Mouse (Mus musculus) 416B (cell line): ENCODE measurements around the gene Ptprcap.
"Not testable (repeated sequence)": the region's sequence is repeated elsewhere in the genome, so short reads cannot be mapped to it uniquely, and the experiment has no call there.

Experiments
- DNase-seq: peaks from one replicate; pipeline ENCODE4 v3.0.0; 2011; ENCODE audit warnings: low read depth

Ptprcap gene

DNA sequence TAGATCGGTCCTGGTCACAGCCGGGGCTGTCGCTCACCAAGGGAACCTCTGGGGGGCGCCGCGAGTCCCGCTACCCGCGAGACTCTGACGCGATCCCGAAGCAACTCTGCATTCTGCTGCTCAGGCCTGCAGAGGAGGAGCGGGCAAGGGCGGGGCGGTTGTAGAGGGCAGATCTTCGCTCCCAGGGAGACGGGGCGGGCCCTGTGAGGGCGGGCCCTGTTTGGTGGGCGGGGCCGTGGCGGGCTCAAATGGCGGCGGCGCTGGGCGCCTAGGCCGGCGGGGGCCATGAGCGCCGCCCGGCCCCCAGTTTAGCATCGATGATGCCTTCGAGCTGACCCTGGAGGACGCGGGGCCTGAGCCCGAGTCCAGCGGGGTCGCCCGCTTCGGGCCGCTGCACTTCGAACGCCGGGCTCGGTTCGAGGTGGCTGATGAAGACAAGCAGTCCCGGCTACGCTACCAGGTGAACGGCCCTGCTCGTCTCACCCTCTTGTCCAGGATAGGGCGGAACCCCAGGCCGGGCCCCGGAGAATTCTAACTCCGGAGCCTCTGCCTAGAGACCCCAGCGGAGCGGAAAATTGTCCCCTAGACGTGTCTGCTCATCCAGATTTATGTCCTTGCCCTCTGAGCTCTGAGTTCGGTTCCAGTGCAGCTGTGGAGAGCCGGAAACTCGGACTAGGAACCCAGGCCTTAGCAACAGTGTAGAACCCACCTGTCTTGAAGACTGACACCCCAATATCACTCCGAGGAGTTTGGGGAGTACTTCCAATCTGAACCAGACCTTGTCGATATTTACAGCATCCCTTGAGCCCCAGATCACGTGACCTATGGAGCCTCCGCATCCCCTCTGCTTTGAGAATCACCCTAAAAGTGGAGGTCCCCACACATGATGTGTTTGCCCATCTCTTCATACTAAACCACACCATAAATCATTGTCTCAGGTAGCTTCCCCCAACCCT, 27.4 kb upstream of the Ptprcap start, which contains the start of gene Aip:
Gene Aip (minus strand): TSS at position 118 of the 956 bp plus-strand sequence.
- DNase-seq, result peak; percentile 98

DNA sequence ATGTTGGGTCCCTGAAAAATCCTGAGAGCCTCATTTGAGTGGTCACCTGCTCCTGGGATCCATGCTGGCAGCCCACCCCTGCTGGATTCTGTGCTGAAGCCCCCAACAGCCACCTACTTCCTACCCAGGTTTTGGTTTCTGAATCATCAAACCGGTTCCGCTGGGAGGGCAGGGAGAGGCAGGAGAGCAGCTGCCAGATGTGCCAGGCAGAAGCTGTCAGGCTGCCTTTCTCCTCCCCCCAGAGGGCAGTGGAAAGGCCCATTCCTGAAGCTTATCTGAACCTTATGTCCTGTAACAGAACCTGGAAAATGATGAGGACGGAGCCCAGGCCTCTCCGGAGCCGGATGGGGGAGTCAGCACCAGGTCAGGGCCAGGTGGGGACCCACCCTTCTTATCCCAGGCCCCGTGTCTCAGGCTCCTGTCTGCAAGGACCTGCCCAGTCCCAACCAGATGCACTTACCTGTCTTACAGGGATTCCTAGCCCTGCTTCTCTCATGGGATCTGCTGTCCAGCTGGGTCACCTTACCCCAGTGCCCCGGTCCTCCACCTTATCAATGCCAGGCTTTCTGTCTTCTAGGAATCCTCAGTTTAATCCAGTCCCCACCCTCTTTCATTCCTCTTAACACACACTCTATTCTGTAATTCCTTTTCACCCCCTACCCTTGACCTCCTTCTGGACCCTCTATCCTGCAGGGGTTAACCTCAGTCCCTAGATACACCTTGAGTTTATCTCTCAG, 26.5 kb upstream of the Ptprcap start:
- DNase-seq, result peak; percentile 45

DNA sequence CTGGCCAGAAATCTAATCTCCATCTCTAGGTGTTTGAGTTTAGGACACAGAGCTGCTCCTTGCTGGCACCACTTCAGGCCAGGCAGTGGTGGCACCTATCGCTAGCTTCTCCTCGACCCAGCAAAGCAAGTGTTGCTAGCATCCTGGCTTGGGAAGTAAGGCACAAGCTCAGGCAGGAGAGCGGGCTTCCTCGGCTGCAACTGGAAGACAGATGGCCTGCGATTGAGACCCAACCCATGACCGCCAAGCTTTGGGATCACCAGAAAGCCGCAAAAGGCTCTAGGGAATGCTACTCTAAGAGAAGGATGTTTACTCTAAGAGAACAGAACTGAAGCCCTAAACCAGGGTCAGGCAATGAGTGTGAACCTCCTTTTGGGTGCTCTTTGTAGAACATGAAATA, 23.9 kb upstream of the Ptprcap start:
- DNase-seq, result no peak

DNA sequence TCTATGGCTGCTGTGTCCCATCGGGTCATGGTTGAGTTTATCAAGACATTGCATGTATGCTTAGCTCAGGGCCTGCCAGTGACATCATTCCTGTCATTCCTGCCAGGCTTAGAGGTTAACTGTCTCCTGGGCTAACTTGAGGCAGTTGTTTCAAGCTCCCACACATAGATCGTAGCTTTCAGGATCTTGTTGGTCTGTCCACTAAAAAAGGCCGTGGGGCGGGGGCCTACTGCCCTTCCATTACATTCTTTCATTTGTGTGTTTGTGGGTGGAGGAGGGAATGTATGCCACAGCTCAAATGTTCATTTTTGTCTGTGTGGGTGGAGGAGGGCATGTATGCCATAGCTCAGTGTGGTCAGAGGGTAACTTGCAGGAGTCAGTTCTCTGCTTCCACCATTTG, 23.3 kb upstream of the Ptprcap start:
- no peak for DNase-seq

DNA sequence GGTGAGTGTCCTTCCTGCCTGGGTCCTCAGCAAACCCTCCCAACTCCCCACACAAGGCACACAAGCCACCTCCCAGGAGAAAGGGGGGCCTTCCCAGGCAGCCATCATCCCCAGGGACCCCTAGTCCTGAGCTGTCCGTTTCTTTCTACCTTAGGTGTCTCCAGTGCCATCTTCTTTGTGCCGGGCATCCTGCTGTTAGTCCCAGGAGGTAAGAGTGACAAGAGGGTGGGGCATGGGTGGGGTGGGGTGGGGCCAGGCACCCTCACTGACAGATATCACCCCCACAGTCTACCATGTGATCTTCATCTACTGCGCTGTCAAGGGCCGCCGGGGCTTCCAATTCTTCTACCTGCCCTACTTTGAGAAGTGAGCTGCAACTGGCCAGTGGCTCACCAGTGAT, 22.3 kb upstream of the Ptprcap start:
- DNase-seq, result no peak

DNA sequence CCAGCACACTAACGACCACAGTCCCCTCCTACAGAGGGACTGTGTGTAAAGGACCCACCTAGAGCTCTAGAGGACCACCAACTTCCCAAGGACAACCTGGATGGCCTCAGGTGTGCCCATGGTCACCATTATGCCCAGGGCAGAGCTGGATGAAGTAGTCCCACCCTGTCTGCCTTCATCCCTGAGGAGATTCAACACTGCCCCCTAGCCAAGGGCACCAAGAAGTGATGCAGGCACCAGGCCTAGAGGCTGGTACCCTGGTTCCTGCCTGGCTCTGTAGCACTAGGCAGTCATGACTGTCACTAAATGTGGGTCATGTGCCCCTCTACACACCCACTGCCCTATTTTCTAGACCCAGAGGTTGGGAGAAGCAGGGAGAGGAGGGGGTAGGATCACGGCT, 21.6 kb upstream of the Ptprcap start:
- DNase-seq, result peak; percentile 28

DNA sequence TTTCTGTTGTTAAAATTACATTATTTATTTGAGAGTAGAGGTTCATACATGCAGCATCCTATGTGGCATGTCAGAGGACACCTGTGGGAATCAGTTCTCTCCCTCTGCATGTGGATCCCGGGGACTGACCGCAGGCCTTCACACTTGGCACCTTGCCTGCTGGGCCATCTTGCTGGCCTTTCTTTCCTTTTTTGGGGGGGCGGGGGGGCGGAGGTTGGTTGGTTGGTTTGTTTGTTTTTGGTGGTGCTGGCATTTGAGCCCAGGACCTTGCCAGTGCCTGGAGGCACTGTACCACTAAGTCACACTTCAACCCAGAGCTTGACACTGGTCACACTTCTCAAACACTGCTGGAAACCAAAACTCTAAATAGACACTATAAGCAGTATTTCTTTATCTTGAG, 19.1 kb upstream of the Ptprcap start:
- DNase-seq, result no peak

DNA sequence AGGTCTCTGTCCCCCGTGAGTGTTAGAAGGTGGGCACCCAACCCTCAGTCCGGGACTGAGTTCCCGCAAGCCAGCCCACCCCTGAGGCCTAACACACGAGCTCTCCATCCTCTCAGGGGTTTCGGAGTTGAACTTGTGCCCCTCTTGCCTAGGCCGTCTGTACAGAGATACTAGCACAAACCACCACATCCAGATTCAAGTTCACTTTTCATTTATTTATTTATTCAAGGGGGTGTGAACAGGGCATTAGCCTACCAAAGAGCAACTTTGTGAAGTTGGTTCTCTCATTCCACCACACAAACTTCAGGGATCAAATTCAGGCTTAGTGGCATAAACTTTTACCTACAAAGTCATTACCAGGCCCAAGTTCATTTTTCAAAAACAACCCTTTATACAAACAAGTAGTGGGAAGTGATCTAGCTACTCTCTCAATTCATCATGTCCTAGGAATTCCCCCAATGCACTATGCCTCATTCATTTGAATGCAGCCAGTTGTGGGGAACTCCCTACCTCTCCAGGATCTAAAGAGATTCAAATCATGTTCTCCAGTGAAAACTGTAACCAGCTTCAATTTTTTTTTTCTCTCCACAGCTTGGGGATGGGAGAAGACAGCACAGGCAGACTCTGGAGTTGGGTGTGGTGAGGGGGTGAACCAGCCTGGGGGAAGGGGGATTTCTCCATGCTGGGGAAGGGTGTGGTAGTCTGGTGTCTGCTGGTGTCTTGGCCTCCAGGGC, 18.0 kb upstream of the Ptprcap start:
- DNase-seq, result not testable (repeated sequence)

DNA sequence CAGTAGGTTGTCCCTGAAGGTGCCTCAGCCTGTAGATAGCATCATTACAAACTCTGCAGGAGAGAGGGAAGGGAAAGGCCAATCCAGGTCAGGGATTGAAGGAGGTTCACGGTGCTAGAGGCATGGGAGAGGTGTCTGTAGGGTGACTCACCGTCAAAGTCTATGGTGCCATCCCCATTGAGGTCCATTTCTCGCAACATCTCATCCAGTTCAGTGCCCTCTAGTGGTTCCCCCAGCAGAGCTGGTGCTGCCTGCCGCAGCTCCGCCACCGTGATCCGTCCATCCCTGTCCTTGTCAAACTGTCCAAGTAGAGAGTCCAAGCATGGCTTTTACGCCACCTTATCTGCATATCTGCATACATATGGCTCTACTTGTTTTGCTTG, 17.4 kb upstream of the Ptprcap start:
- peak; percentile 58 for DNase-seq

DNA sequence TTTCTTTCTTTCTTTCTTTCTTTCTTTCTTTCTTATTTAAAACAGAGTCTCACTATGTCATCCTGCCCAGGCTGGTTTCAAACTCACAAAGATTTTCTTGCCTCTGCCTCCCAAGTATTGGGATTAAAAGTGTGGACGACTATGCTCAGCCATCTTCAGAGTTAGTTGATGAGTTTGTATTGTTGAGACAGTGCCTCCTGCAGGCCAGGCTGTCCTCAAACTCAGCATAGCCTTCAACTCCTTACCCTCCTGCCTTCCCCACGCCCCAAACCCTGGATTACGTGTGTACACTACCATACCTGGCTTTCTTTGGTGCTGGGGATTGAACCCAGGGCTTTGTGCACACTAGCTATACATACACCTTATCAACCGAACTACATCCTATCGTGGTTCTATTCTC, 16.9 kb upstream of the Ptprcap start:
- DNase-seq, result peak; percentile 64

DNA sequence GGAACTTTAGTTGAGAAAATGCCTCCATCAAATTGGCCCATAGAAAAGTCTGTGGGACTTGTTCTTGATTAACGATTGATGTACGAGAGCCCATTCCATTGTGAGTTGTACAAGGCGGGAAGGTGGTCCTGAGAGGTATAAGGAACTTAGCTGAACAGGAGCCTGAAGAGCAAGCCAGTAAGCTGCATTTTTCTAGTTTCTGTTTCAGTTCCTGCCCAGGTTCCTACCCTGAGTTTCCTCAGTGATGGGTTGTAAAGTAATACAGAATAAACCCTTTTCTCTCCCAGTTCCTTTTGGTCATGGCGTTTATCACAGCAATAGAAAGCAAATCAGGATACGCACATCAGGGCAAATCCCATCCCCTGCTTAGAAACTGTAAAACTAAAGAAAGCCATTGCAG, 15.5 kb upstream of the Ptprcap start:
- DNase-seq, result no peak

DNA sequence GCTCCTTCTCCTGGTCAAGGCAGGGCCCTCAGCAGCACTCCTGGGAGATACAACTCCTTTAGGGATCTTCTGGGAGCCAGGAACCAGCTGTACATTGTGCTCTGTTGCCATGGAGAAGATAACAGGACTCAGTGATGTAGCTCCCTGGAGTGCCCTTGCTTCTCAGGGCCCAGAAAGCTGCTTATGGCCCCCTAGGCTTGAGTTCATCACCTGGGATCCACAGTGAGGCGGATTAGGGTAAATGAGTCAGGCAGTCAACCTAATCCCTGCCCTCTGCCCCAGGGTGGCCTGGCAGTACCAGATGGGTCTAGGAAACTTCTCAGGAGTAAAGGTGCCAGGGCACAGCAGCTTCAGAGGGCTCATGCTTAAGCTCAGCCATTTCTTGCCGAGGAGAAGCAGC, 14.0 kb upstream of the Ptprcap start, which contains the start of gene Gpr152:
Gene Gpr152 (plus strand): TSS at position 342 of the 400 bp plus-strand sequence.
- DNase-seq, result no peak

DNA sequence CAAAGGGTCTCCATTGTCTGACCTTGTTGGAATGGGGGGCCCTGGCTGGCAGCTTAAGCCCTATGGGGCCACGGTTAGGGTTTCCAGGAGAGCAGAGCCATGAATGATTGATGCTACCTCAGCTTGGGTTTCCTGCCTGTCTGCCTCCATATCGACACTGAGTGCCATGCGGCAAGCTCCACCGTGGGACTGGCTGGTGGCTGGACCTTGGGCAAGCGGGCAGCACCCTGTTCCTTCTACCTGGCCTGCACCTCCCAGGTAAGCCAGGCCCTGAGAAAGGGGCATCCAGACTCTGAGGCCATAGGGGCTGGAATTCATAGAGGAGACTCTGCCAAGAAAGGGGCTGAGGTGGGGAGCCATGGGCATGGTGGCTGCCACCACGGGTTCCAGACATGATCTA, 13.3 kb upstream of the Ptprcap start:
- no peak for DNase-seq

DNA sequence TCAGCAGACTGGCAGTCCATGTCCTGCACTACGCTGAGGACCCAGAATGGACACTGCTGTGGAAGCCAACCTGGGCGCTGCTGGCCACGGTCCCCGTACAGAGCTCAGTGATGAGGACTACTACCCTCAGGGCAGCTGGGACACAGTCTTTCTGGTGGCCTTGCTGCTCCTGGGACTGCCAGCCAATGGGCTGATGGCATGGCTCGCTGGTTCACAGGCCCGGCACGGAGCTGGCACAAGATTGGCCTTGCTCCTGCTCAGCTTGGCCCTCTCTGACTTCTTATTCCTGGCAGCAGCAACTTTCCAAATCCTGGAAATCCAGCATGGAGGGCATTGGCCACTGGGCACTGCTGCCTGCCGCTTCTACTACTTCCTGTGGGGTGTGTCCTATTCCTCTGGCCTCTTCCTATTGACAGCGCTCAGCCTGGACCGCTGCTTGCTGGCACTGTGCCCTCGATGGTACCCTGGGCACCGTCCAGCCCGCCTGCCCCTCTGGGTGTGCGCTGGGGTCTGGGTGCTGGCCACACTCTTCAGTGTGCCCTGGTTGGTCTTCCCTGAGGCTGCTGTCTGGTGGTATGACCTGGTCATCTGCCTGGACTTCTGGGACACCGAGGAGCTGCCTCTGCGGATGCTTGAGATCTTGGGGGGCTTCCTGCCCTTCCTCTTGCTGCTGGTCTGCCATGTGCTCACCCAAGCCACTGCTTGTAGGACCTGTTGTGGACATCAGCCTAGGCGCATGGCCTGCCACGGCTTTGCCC, 10.8 kb upstream of the Ptprcap start:
- DNase-seq, result no peak

DNA sequence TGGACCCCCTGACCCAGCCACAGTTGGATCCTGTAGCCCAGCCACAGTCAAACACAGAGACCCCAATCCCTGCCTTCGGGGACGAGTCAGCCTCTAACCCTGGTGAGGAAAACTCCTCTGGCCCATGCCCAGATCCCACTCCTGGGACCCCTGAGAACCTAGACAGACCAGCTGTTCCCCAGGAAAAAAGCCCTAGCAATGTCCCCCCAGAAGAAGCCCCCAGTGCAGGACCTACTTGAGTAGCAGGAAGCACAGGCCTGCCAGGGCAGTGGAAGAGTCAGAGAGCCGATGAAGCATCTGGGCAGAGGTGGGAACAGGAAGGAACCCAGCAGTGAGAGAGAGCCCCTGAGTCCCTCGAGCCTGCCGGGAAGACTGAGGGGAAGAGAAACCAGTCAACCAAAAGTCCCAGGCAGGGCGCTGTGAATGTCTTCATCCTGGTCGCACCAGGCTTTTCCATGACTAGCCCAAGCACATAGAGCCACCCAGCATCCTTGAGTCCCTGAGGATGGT, 9.6 kb upstream of the Ptprcap start, which contains the start of gene Cabp4:
Gene Cabp4 (minus strand): TSS at position 275 of the 510 bp plus-strand sequence.
- no peak for DNase-seq

DNA sequence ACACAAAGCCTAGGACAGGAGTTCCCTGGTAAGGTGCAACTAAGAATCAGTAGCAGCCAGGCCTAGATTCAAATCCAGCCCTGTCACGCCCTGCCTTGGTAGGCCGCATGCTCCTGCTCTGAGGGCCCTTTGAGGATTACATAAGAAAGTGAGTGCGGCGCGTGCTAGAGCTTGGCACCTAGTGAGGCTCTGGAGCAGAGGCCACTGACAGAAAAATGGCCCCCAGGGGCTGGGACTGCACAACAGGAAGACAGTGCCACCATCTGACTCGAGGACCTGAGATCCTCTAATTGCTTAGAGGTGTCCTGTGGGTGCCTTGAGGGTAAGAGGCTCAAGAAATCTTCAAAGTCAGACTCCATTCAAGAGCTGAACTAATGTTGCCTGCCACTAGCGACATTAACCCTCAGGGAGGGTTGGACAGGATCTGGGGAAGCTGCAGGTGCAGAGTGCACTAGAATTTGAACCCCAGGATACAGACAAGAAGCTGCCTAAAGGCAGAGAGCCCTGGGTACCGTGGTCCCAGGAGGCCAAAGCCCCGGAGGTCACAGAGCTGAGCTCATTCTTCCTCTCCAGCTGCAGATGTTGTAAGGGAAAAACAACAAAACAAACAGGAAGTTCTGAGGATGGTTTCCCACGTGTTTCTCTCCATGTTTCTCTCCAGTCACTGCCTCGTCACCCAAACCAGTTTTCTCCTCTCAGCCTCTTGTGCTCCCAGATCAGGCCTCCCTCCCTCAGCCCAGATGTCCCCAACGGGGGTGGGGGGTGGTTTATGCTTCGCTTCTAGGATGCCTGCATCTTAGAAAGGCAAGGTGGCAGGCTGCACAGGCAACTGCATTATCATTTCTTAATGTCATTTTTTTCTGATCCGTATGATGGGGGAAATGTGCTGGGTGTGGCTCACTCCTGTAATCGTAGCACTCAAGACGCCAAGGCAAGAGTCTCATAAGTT, 8.6 kb upstream of the Ptprcap start:
- no peak for DNase-seq

DNA sequence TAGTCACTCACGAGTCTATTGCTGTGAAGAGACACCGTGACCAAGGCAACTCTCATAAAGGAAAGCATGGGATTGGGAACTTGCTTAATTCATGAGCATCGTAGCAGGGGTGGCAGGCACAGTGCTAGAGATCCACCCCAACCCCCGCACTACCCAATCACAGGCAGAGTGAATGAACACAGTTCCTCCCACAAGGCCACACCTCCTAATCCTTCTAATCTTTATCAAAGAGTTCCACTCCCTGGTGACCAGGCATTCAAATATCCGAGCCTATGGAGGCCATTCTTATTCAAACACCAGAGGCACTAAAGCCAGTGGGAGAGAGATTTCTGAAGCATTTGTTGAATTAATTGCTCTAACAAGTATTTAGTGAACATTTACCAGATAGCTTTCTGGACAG, 7.5 kb upstream of the Ptprcap start:
- DNase-seq, result no peak

DNA sequence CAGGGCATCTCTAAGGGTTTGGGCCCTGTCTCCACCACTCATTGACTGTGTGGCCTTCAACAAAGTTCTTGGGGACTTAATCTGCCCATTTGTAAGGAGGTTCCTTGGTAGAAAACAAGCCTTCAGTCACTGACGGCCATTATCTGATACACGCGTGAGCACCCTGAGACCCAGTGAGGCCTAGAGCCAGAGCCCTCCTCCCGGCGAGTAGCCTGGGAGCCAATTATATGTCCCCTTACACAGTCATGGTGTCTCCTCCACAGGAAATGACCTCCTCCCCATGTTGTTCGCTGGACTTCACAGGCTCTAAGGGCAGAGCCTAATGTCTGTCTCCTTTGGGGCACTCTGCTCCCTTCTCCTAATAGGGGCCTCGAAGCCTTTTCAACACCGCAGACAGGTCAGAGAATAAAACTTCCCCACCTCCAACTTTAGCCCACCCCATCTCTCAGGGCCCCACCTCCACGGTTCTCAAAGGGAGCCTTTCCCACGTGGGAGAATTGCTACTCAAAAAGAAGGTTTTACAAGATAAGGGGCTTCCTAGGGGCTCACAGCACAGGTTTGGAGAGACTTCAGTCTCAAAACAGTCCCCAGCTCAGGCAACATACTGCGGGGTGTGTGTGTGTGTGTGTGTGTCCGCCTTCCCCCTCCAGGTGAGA, 6.9 kb upstream of the Ptprcap start:
- DNase-seq, result no peak

DNA sequence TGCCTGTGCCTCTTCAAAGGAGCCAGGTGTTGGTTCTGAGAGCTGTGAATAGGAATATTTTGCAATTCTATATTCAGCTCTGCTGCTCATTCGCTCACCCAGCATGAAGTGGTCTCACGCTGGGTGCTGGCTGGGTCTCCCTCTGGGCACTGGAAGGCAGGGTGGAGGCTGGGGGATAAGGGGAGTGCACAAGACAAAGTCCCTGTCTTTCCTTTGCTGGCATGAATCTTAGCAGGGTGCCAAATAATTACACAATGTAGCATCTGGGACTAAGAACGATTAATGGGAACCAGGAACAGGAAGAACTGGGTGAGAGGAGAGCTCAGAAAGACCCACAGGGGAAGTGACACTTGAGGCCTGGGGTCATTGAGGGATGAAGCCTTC, 6.4 kb upstream of the Ptprcap start:
- no peak for DNase-seq
